15 mouse cellular contexts compared by ENCODE assay signal in the genomic region with DNA sequence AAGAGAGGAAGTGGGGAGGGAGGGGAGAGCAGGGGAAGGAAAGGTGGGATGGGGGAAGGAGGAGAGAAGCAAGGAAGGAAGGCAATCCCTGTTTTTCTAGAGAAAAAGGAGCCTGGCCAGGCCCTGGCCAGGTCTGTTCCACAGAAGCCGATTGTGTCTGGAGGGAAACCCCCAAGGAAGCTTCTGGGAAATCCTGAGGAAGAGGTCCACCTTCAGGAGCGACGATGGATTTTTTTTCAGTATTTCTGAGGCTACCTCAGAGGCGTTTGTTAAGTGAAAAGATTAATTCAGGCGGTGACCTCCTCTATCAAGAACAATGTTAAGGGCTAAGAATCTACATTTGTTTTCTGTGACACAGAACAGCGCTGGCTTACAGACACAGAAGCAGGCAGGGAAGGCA.
DNase-seq lines count a peak whose midpoint lies in the region; ATAC-seq and TF ChIP-seq lines count a peak whose summit lies in the region.
"Had no signal": no experiment of that assay in that cellular context is flagged by ENCODE, and none has a peak within 500 bp of the region (broad histone marks: within the 10 kb centered on the region; RNA-seq: fewer than 3 reads in every experiment).

No protein-coding gene starts in this region.

- no peak for TF ChIP-seq POLR2A in kidney, adult 2 months (IDR thresholded peaks at IDR 0.05; ENCODE audit: low read depth, low read length)

- intact Hi-C loops in gastrocnemius, adult 2 months (cut with DNase I): no loop called here

- H3K4me3 ChIP-seq in gastrocnemius, adult 2 months: no peak overlapping the region
- H3K4me3 ChIP-seq in kidney, adult 2 months (ENCODE audit: insufficient read depth, low read depth, low read length): no peak overlapping the region
- H3K4me3 ChIP-seq in kidney, embryonic 15.5 days (replicated peaks): no peak overlapping the region
- no peak overlapping the region for H3K4me3 ChIP-seq in lung, embryonic 16.5 days (ENCODE audit: low read length)
- H3K4me3 ChIP-seq: embryonic facial prominence, embryonic 13.5 days; neural tube, embryonic 12.5 days had no signal

- WGBS in kidney, adult 2 months: 58% methylated on average over 6 of the region's 6 CpGs
- WGBS in kidney, embryonic 15.5 days: 47% methylated on average over 6 of the region's 6 CpGs
- WGBS in lung, embryonic 16.5 days: 34% methylated on average over 6 of the region's 6 CpGs

- no peak overlapping the region for H3K9ac ChIP-seq in kidney, embryonic 15.5 days
- peak overlapping the region; percentile 15; the same call in 1 of the 2 replicates for H3K9ac ChIP-seq in lung, embryonic 16.5 days (ENCODE audit: low read length)
- H3K9ac ChIP-seq: embryonic facial prominence, embryonic 13.5 days; neural tube, embryonic 12.5 days had no signal

- no peak overlapping the region for H3K4me2 ChIP-seq in kidney, embryonic 15.5 days
- H3K4me2 ChIP-seq in lung, embryonic 16.5 days (ENCODE audit: low read depth, low read length): no peak overlapping the region
- H3K4me2 ChIP-seq: embryonic facial prominence, embryonic 13.5 days; liver, embryonic 11.5 days; neural tube, embryonic 12.5 days had no signal

- no peak for TF ChIP-seq CTCF in gastrocnemius, adult 2 months (IDR thresholded peaks at IDR 0.05)
- TF ChIP-seq CTCF in kidney, adult 2 months (conservative IDR thresholded peaks at IDR 0.05; ENCODE audit: insufficient read depth, insufficient read length, low read depth, low read length): no peak

- no peaks in the 10 kb centered on the region for H3K27me3 ChIP-seq in kidney, adult 2 months (replicated peaks; ENCODE audit: control insufficient read depth, insufficient read depth, low read length)
- H3K27me3 ChIP-seq in kidney, embryonic 15.5 days: no peaks in the 10 kb centered on the region
- H3K27me3 ChIP-seq in lung, embryonic 16.5 days (ENCODE audit: control insufficient read depth, insufficient read depth, low read depth, low read length): no peaks in the 10 kb centered on the region
- H3K27me3 ChIP-seq: embryonic facial prominence, embryonic 13.5 days; neural tube, embryonic 12.5 days had no signal

- no peak for ATAC-seq in kidney, embryonic 15.5 days (replicated peaks; ENCODE audit: low FRiP score)
- ATAC-seq in lung, embryonic 16.5 days (ENCODE audit: low read depth): 0 out of 2 replicates have a peak, but pooled peaks have one; percentile 27

- H3K9me3 ChIP-seq in kidney, embryonic 15.5 days (replicated peaks): no peaks in the 10 kb centered on the region
- no peaks in the 10 kb centered on the region for H3K9me3 ChIP-seq in lung, embryonic 16.5 days (ENCODE audit: control insufficient read depth, low read length)
- H3K9me3 ChIP-seq: embryonic facial prominence, embryonic 13.5 days; neural tube, embryonic 12.5 days had no signal

- no peaks in the 10 kb centered on the region for H3K36me3 ChIP-seq in kidney, adult 2 months (ENCODE audit: control insufficient read depth, insufficient read depth, low read length)
- no peaks in the 10 kb centered on the region for H3K36me3 ChIP-seq in kidney, embryonic 15.5 days
- no peaks in the 10 kb centered on the region for H3K36me3 ChIP-seq in lung, embryonic 16.5 days (ENCODE audit: control insufficient read depth, insufficient read depth, low read length)
- H3K36me3 ChIP-seq: embryonic facial prominence, embryonic 13.5 days; neural tube, embryonic 12.5 days had no signal

- peak overlapping the region; percentile 35 for H3K27ac ChIP-seq in gastrocnemius, adult 2 months
- H3K27ac ChIP-seq in kidney, adult 2 months (ENCODE audit: insufficient read depth, low read depth, low read length): no peak overlapping the region
- no peak overlapping the region for H3K27ac ChIP-seq in kidney, embryonic 15.5 days
- peak overlapping the region; percentile 68 for H3K27ac ChIP-seq in lung, embryonic 16.5 days (ENCODE audit: low read length)
- H3K27ac ChIP-seq: embryonic facial prominence, embryonic 13.5 days; neural tube, embryonic 12.5 days had no signal

- no peak for DNase-seq in gastrocnemius, adult 2 months
- no peak for DNase-seq in gastrocnemius, adult 18-20 months (ENCODE audit: low spot score)
- peak; percentile 33 for DNase-seq in kidney, adult 2 months
- no peak for DNase-seq in lung, postnatal 14 days
- peak; percentile 10 to 16 for DNase-seq in kidney, postnatal 36 days
- DNase-seq in cerebellum, postnatal 4 days (ENCODE audit: low spot score in 2 of 2): no peak
- DNase-seq: adrenal gland, postnatal 25 days; cerebellum, adult 2 months; gastrocnemius, postnatal 25 days; layer of hippocampus, postnatal 36 days had no signal

- H3K4me1 ChIP-seq in kidney, adult 2 months (ENCODE audit: control insufficient read depth, insufficient read depth, low read length): no peaks in the 10 kb centered on the region
- no peaks in the 10 kb centered on the region for H3K4me1 ChIP-seq in kidney, embryonic 15.5 days
- H3K4me1 ChIP-seq in lung, embryonic 16.5 days (replicated peaks; ENCODE audit: control insufficient read depth, insufficient read depth, low read length): peaks cover 17% of the 10 kb centered on the region
- H3K4me1 ChIP-seq: neural tube, embryonic 12.5 days had no signal

Comparison
In these comparisons a context has a peak if more than half of its experiments do, and no peak if none do; other contexts are left out.
1. DNase-seq: peak in kidney, adult 2 months (single experiment) and kidney, postnatal 36 days (2 of 2); none in gastrocnemius, adult 2 months (single experiment), gastrocnemius, adult 18-20 months (single experiment), lung, postnatal 14 days (single experiment) and cerebellum, postnatal 4 days (0 of 2).
2. H3K27ac ChIP-seq: peak in gastrocnemius, adult 2 months (single experiment) and lung, embryonic 16.5 days (single experiment); none in kidney, adult 2 months (single experiment) and kidney, embryonic 15.5 days (single experiment).